Mouse (Mus musculus) liver, postnatal 0 days (tissue): ENCODE results near the gene Olfr568.

ENCODE experiments used
- CTCF ChIP-seq: sonication (generic); IDR thresholded peaks from 2 replicates; pipeline ENCODE4 v1.5.1; 2016; ENCODE audit warnings: antibody characterized with exemption, low read depth
- EP300 ChIP-seq: IDR thresholded peaks from 2 replicates; pipeline ENCODE4 v1.6.1; 2016; ENCODE audit warnings: antibody characterized with exemption, low read depth, mild to moderate bottlenecking

GRCm38 (mm10) chr7:102924109-102924508 is 47.2 kb downstream of the Olfr568 start, which contains the start of gene Olfr572:
- no peak for TF ChIP-seq CTCF
- TF ChIP-seq EP300: no peak
